ENCODE assay signal across 9 mouse cellular contexts in the genomic region with DNA sequence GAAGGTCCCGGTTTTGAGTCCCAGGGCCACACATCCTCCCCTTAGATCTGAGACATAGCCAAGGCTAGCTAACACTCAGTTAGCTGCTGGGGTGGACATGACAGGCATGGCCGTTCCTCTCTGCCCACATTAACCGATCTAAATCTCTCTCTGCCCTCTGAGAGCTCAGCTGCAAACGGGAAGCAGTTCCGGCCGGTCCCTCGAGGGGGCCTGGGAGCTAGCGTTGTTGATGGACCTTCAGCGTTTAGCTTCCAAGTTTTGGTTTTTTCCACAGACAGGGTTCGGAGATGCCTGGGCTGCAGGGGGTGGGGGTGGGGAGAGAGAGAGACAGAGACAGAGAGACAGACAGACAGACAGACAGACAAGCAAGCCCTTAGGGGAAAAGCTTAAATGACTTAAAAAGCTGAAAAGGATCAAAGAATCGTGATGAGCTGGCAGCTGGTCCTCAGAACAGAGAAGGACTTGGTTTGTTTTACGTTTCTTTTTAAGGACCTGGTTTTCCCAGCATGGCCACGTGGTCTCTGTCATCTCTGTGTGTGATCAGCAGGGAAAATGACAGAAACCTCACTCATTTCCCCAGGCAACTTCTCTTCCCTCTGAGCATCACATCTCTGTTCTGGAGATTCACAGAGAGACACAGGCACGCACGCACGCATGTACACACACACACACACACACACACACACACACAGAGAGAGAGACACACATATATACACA. TPM values are rescaled to one million over a fixed set of nuclear protein-coding genes. Genes with fewer than 3 reads are reported as not detected.
DNase-seq lines count a peak whose midpoint lies in the region; ATAC-seq lines count a peak whose summit lies in the region.
"Had no signal": no experiment of that assay in that cellular context is flagged by ENCODE, and none has a peak within 500 bp of the region (broad histone marks: within the 10 kb centered on the region; RNA-seq: fewer than 3 reads in every experiment).

No protein-coding gene starts in this region.

- H3K4me1 ChIP-seq in forebrain, embryonic 10.5 days, result peaks cover 13% of the 10 kb centered on the region
- 0 out of 2 replicates have a peak, but pooled peaks cover 4% of the 10 kb centered on the region for H3K4me1 ChIP-seq in forebrain, embryonic 15.5 days
- peaks cover 13% of the 10 kb centered on the region for H3K4me1 ChIP-seq in midbrain, embryonic 10.5 days

- H3K36me3 ChIP-seq in forebrain, embryonic 10.5 days (replicated peaks), result no peaks in the 10 kb centered on the region
- H3K36me3 ChIP-seq in forebrain, embryonic 15.5 days, result no peaks in the 10 kb centered on the region
- H3K36me3 ChIP-seq in midbrain, embryonic 10.5 days, result no peaks in the 10 kb centered on the region

- H3K9ac ChIP-seq in forebrain, embryonic 15.5 days (replicated peaks), result no peak overlapping the region

- no peak overlapping the region; the same call in 1 of the 2 replicates for H3K4me3 ChIP-seq in forebrain, embryonic 10.5 days
- no peak overlapping the region for H3K4me3 ChIP-seq in forebrain, embryonic 15.5 days
- peak overlapping the region; percentile 29 for H3K4me3 ChIP-seq in midbrain, embryonic 10.5 days

- 27% methylated on average over 16 of the region's 16 CpGs for WGBS in forebrain, embryonic 10.5 days
- 23% methylated on average over 16 of the region's 16 CpGs for WGBS in forebrain, embryonic 15.5 days
- WGBS in midbrain, embryonic 10.5 days, result 26% methylated on average over 16 of the region's 16 CpGs

- intact Hi-C loops in heart, postnatal 14 days (cut with DNase I), result no loop called here
- intact Hi-C loops in left cerebral cortex, postnatal 25 days (cut with DNase I), result no loop called here

- no peaks in the 10 kb centered on the region for H3K9me3 ChIP-seq in forebrain, embryonic 10.5 days
- no peaks in the 10 kb centered on the region for H3K9me3 ChIP-seq in forebrain, embryonic 15.5 days
- no peaks in the 10 kb centered on the region for H3K9me3 ChIP-seq in midbrain, embryonic 10.5 days (replicated peaks)

- H3K27ac ChIP-seq in forebrain, embryonic 10.5 days, result no peak overlapping the region
- no peak overlapping the region for H3K27ac ChIP-seq in forebrain, embryonic 15.5 days (replicated peaks)
- H3K27ac ChIP-seq in midbrain, embryonic 10.5 days (replicated peaks), result 0 out of 2 replicates have a peak overlapping the region, but pooled peaks have one; percentile 9

- ATAC-seq in forebrain, embryonic 15.5 days (replicated peaks), result no peak
- peak; percentile 46 for ATAC-seq in CD4-positive, CD25-positive, alpha-beta regulatory T cell, adult 4 months

- H3K4me2 ChIP-seq in forebrain, embryonic 15.5 days (replicated peaks), result no peak overlapping the region; the same call in 1 of the 2 replicates

- peak; percentile 59 for DNase-seq in forebrain, embryonic 10.5 days (ENCODE audit: extremely low spot score, low spot score)
- peak; percentile 79 for DNase-seq in embryo, embryonic 10 days (ENCODE audit: low spot score)
- peak; percentile 28 to 54 for DNase-seq in heart, postnatal 14 days
- DNase-seq in left cerebral cortex, postnatal 25 days (ENCODE audit: low spot score in 2 of 2), result peak; percentile 12 to 13
- DNase-seq in midbrain, embryonic 10.5 days (ENCODE audit: low spot score), result peak; percentile 68
- peak; percentile 45 to 75 for DNase-seq in spleen, postnatal 4 days (ENCODE audit: low spot score in 2 of 2)

- peaks cover 8% of the 10 kb centered on the region for H3K27me3 ChIP-seq in forebrain, embryonic 10.5 days (ENCODE audit: poor library complexity, severe bottlenecking)
- no peaks in the 10 kb centered on the region for H3K27me3 ChIP-seq in forebrain, embryonic 15.5 days
- peaks cover 12% of the 10 kb centered on the region for H3K27me3 ChIP-seq in midbrain, embryonic 10.5 days (ENCODE audit: low read depth, poor library complexity, severe bottlenecking)

RNA-seq across cellular contexts. Expression of a gene that starts 35.0 kb away (rescaled TPM):
- polyA plus RNA-seq in forebrain, embryonic 10.5 days (2016; fragmentation: Nextera tagmentation; extraction: Ambion mirVana), result 0.80 and 0.82 TPM in 2 replicates
- 0.57 and 0.80 TPM in 2 replicates for polyA plus RNA-seq in forebrain, embryonic 15.5 days (2015; fragmentation: Nextera tagmentation; extraction: Ambion mirVana)
- polyA plus RNA-seq in CD4-positive, CD25-positive, alpha-beta regulatory T cell, adult 4 months (2017; shearing (Covaris generic)), result 1 to 10 TPM; 4.3 to 5.7 TPM
- under 1 TPM; 0.12 to 0.29 TPM for total RNA-seq in heart, postnatal 14 days (2021)
- 1 to 10 TPM; 1.8 to 3.3 TPM for total RNA-seq in left cerebral cortex, postnatal 25 days (2021)
- 0.57 and 0.75 TPM in 2 replicates for polyA plus RNA-seq in midbrain, embryonic 10.5 days (2016; fragmentation: Nextera tagmentation; extraction: Ambion mirVana)

RNA-seq across cellular contexts. Expression of a gene that starts 50.3 kb away (rescaled TPM):
- 0.42 and 0.80 TPM in 2 replicates for polyA plus RNA-seq in forebrain, embryonic 10.5 days (2016; fragmentation: Nextera tagmentation; extraction: Ambion mirVana)
- polyA plus RNA-seq in forebrain, embryonic 15.5 days (2015; fragmentation: Nextera tagmentation; extraction: Ambion mirVana), result 0.11 and 0.56 TPM in 2 replicates
- polyA plus RNA-seq in CD4-positive, CD25-positive, alpha-beta regulatory T cell, adult 4 months (2017; shearing (Covaris generic)), result not detected
- total RNA-seq in heart, postnatal 14 days (2021), result not detected
- total RNA-seq in left cerebral cortex, postnatal 25 days (2021), result not detected
- 7.2 and 11.1 TPM in 2 replicates for polyA plus RNA-seq in midbrain, embryonic 10.5 days (2016; fragmentation: Nextera tagmentation; extraction: Ambion mirVana)
- polyA plus RNA-seq: large intestine, adult 2 months had no signal

RNA-seq across cellular contexts. Expression of a gene that starts 56.4 kb away (rescaled TPM):
- 87.2 and 90.2 TPM in 2 replicates for polyA plus RNA-seq in forebrain, embryonic 10.5 days (2016; fragmentation: Nextera tagmentation; extraction: Ambion mirVana)
- 85.7 and 89.3 TPM in 2 replicates for polyA plus RNA-seq in forebrain, embryonic 15.5 days (2015; fragmentation: Nextera tagmentation; extraction: Ambion mirVana)
- 10 to 100 TPM; 56.6 to 82.2 TPM for polyA plus RNA-seq in CD4-positive, CD25-positive, alpha-beta regulatory T cell, adult 4 months (2017; shearing (Covaris generic))
- 10 to 100 TPM; 61.2 to 63.1 TPM for total RNA-seq in heart, postnatal 14 days (2021)
- 10 to 100 TPM; 47.6 to 53.0 TPM for total RNA-seq in left cerebral cortex, postnatal 25 days (2021)
- polyA plus RNA-seq in midbrain, embryonic 10.5 days (2016; fragmentation: Nextera tagmentation; extraction: Ambion mirVana), result 103 and 114 TPM in 2 replicates

RNA-seq across cellular contexts. Expression of a gene that starts 56.5 kb away (rescaled TPM):
- polyA plus RNA-seq in forebrain, embryonic 10.5 days (2016; fragmentation: Nextera tagmentation; extraction: Ambion mirVana), result 49.4 and 51.3 TPM in 2 replicates
- polyA plus RNA-seq in forebrain, embryonic 15.5 days (2015; fragmentation: Nextera tagmentation; extraction: Ambion mirVana), result 40.9 and 41.3 TPM in 2 replicates
- polyA plus RNA-seq in CD4-positive, CD25-positive, alpha-beta regulatory T cell, adult 4 months (2017; shearing (Covaris generic)), result 10 to 100 TPM; 28.8 to 44.7 TPM
- 10 to 100 TPM; 67.5 to 67.7 TPM for total RNA-seq in heart, postnatal 14 days (2021)
- 10 to 100 TPM; 74.7 to 88.0 TPM for total RNA-seq in left cerebral cortex, postnatal 25 days (2021)
- polyA plus RNA-seq in midbrain, embryonic 10.5 days (2016; fragmentation: Nextera tagmentation; extraction: Ambion mirVana), result 49.8 and 56.9 TPM in 2 replicates

Comparison
In these comparisons a context has a peak if more than half of its experiments do, and no peak if none do; other contexts are left out.
1. DNase-seq: peak in every context shown above with its lines; median percentile 79 in embryo, embryonic 10 days; 68 in midbrain, embryonic 10.5 days; 60 in spleen, postnatal 4 days; 59 in forebrain, embryonic 10.5 days; 41 in heart, postnatal 14 days; 12 in left cerebral cortex, postnatal 25 days.